Mouse (Mus musculus): ENCODE data around the gene Dab1. TPM values are rescaled to one million over a fixed set of nuclear protein-coding genes. Genes with fewer than 3 reads are reported as not detected.

Gene Dab1
- polyA plus RNA-seq, 1 experiment = not detected

GRCm38 (mm10) chr4:104201686-104202085 lies 582.5 kb downstream of the Dab1 start:
- no peak overlapping the region for H3K27ac ChIP-seq (ENCODE audit: insufficient read depth, low read length)
- H3K4me3 ChIP-seq (ENCODE audit: insufficient read depth, low read length) = no peak overlapping the region
- TF ChIP-seq CTCF (IDR thresholded peaks at IDR 0.05; ENCODE audit: borderline replicate concordance, insufficient read depth, low read length) (no peak), POLR2A (IDR thresholded peaks at IDR 0.05; ENCODE audit: low read depth, low read length) (no peak)
- H3K4me1 ChIP-seq (ENCODE audit: control insufficient read depth, insufficient read depth, low read length) = no peaks in the 10 kb centered on the region

- TF ChIP-seq POLR2A (IDR thresholded peaks at IDR 0.05; ENCODE audit: low read depth, low read length) (no peak), CTCF (IDR thresholded peaks at IDR 0.05; ENCODE audit: borderline replicate concordance, insufficient read depth, low read length) (no peak)
- H3K27ac ChIP-seq (ENCODE audit: insufficient read depth, low read length) = no peak overlapping the region
- H3K4me1 ChIP-seq (ENCODE audit: control insufficient read depth, insufficient read depth, low read length) = no peaks in the 10 kb centered on the region
- no peak overlapping the region for H3K4me3 ChIP-seq (ENCODE audit: insufficient read depth, low read length)
These were observed 584.9 kb downstream of the Dab1 start for GRCm38 (mm10) chr4:104204047-104204446.

GRCm38 (mm10) chr4:104206639-104207038 lies 587.5 kb downstream of the Dab1 start:
- Histone ChIP-seq H3K27ac (ENCODE audit: insufficient read depth, low read length) (no peak overlapping the region), H3K4me1 (ENCODE audit: control insufficient read depth, insufficient read depth, low read length) (no peaks in the 10 kb centered on the region), H3K4me3 (ENCODE audit: insufficient read depth, low read length) (no peak overlapping the region)
- TF ChIP-seq CTCF (IDR thresholded peaks at IDR 0.05; ENCODE audit: borderline replicate concordance, insufficient read depth, low read length) (no peak), POLR2A (IDR thresholded peaks at IDR 0.05; ENCODE audit: low read depth, low read length) (no peak)

GRCm38 (mm10) chr4:104209081-104209480 lies 589.9 kb downstream of the Dab1 start:
- Histone ChIP-seq H3K4me1 (ENCODE audit: control insufficient read depth, insufficient read depth, low read length) (no peaks in the 10 kb centered on the region), H3K4me3 (ENCODE audit: insufficient read depth, low read length) (no peak overlapping the region), H3K27ac (ENCODE audit: insufficient read depth, low read length) (no peak overlapping the region)
- TF ChIP-seq POLR2A (IDR thresholded peaks at IDR 0.05; ENCODE audit: low read depth, low read length) (no peak), CTCF (IDR thresholded peaks at IDR 0.05; ENCODE audit: borderline replicate concordance, insufficient read depth, low read length) (0 out of 2 replicates have a peak, but pooled peaks have one; percentile 20)

- no peaks in the 10 kb centered on the region for H3K4me1 ChIP-seq (ENCODE audit: control insufficient read depth, insufficient read depth, low read length)
- no peak overlapping the region for H3K27ac ChIP-seq (ENCODE audit: insufficient read depth, low read length)
- TF ChIP-seq CTCF (IDR thresholded peaks at IDR 0.05; ENCODE audit: borderline replicate concordance, insufficient read depth, low read length) (no peak), POLR2A (IDR thresholded peaks at IDR 0.05; ENCODE audit: low read depth, low read length) (no peak)
- H3K4me3 ChIP-seq (ENCODE audit: insufficient read depth, low read length) = no peak overlapping the region
These were observed 591.6 kb downstream of the Dab1 start for GRCm38 (mm10) chr4:104210796-104211195.

- TF ChIP-seq POLR2A (IDR thresholded peaks at IDR 0.05; ENCODE audit: low read depth, low read length) (no peak), CTCF (IDR thresholded peaks at IDR 0.05; ENCODE audit: borderline replicate concordance, insufficient read depth, low read length) (no peak)
- no peak overlapping the region for H3K27ac ChIP-seq (ENCODE audit: insufficient read depth, low read length)
- no peak overlapping the region for H3K4me3 ChIP-seq (ENCODE audit: insufficient read depth, low read length)
- H3K4me1 ChIP-seq (ENCODE audit: control insufficient read depth, insufficient read depth, low read length) = no peaks in the 10 kb centered on the region
These were observed 592.6 kb downstream of the Dab1 start for GRCm38 (mm10) chr4:104211531-104212455.

GRCm38 (mm10) chr4:104214724-104215123 lies 595.6 kb downstream of the Dab1 start:
- no peaks in the 10 kb centered on the region for H3K4me1 ChIP-seq (ENCODE audit: control insufficient read depth, insufficient read depth, low read length)
- TF ChIP-seq POLR2A (IDR thresholded peaks at IDR 0.05; ENCODE audit: low read depth, low read length) = no peak
- TF ChIP-seq CTCF (IDR thresholded peaks at IDR 0.05; ENCODE audit: borderline replicate concordance, insufficient read depth, low read length) = no peak
- no peak overlapping the region for H3K4me3 ChIP-seq (ENCODE audit: insufficient read depth, low read length)
- no peak overlapping the region for H3K27ac ChIP-seq (ENCODE audit: insufficient read depth, low read length)

GRCm38 (mm10) chr4:104217336-104217735 lies 598.2 kb downstream of the Dab1 start:
- H3K4me3 ChIP-seq (ENCODE audit: insufficient read depth, low read length) = no peak overlapping the region
- H3K4me1 ChIP-seq (ENCODE audit: control insufficient read depth, insufficient read depth, low read length) = no peaks in the 10 kb centered on the region
- no peak overlapping the region for H3K27ac ChIP-seq (ENCODE audit: insufficient read depth, low read length)
- no peak for TF ChIP-seq CTCF (IDR thresholded peaks at IDR 0.05; ENCODE audit: borderline replicate concordance, insufficient read depth, low read length)
- TF ChIP-seq POLR2A (IDR thresholded peaks at IDR 0.05; ENCODE audit: low read depth, low read length) = no peak

- no peak for TF ChIP-seq CTCF (IDR thresholded peaks at IDR 0.05; ENCODE audit: borderline replicate concordance, insufficient read depth, low read length)
- TF ChIP-seq POLR2A (IDR thresholded peaks at IDR 0.05; ENCODE audit: low read depth, low read length) = no peak
- Histone ChIP-seq H3K27ac (ENCODE audit: insufficient read depth, low read length) (no peak overlapping the region), H3K4me3 (ENCODE audit: insufficient read depth, low read length) (no peak overlapping the region), H3K4me1 (ENCODE audit: control insufficient read depth, insufficient read depth, low read length) (no peaks in the 10 kb centered on the region)
These were observed 599.6 kb downstream of the Dab1 start for GRCm38 (mm10) chr4:104218765-104219164.

GRCm38 (mm10) chr4:104220099-104220498 lies 600.9 kb downstream of the Dab1 start:
- Histone ChIP-seq H3K27ac (ENCODE audit: insufficient read depth, low read length) (no peak overlapping the region), H3K4me1 (ENCODE audit: control insufficient read depth, insufficient read depth, low read length) (no peaks in the 10 kb centered on the region), H3K4me3 (ENCODE audit: insufficient read depth, low read length) (no peak overlapping the region)
- TF ChIP-seq POLR2A (IDR thresholded peaks at IDR 0.05; ENCODE audit: low read depth, low read length) (no peak), CTCF (IDR thresholded peaks at IDR 0.05; ENCODE audit: borderline replicate concordance, insufficient read depth, low read length) (no peak)

All from embryonic fibroblast, embryonic 13.5 days (primary cell).